Mouse (Mus musculus) spleen, adult 2 months (tissue): ENCODE data around the gene Slc25a10. TPM values are rescaled to one million over a fixed set of nuclear protein-coding genes. Genes with fewer than 3 reads are reported as not detected.

ENCODE experiments used
- DNase-seq, 2 experiments: peaks; one replicate each; pipeline versions ENCODE4 v3.0.0 to v3.0.0-alpha.2; 2012 to 2021; ENCODE audit warnings: low spot score in 2 of 2, low read depth in 1 of 2
- H3K27ac ChIP-seq: fragments of 200-500 bp; 2 replicates; pipeline ENCODE4 v1.5.1; 2012; ENCODE audit warnings: low read length, inconsistent platforms; ENCODE audit not compliant: insufficient read depth
- H3K27me3 ChIP-seq: fragments of 200-500 bp; 2 replicates; pipeline ENCODE4 v1.6.1; 2012; ENCODE audit warnings: mild to moderate bottlenecking, moderate library complexity, low read length, inconsistent platforms; ENCODE audit not compliant: control insufficient read depth, insufficient read depth
- H3K36me3 ChIP-seq: fragments of 200-500 bp; 2 replicates; pipeline ENCODE4 v1.6.1; 2012; ENCODE audit warnings: mild to moderate bottlenecking, low read length, inconsistent platforms; ENCODE audit not compliant: control insufficient read depth, insufficient read depth
- H3K4me1 ChIP-seq: fragments of 200-500 bp; 2 replicates; pipeline ENCODE4 v1.6.1; 2011; ENCODE audit warnings: inconsistent platforms; ENCODE audit not compliant: control insufficient read depth, insufficient read depth, insufficient read length
- H3K4me3 ChIP-seq: fragments of 200-500 bp; 2 replicates; pipeline ENCODE4 v1.5.1; 2011; ENCODE audit warnings: mild to moderate bottlenecking, inconsistent platforms; ENCODE audit not compliant: insufficient read depth, insufficient read length; ENCODE audit errors: extremely low read depth
- CTCF ChIP-seq: fragments of 200-500 bp; IDR thresholded peaks from 2 replicates; pipeline ENCODE4 v1.5.1; 2011; ENCODE audit warnings: mild to moderate bottlenecking, inconsistent platforms; ENCODE audit not compliant: insufficient read depth, insufficient read length, insufficient replicate concordance; ENCODE audit errors: extremely low read depth
- POLR2A ChIP-seq: fragments of 200-500 bp; IDR thresholded peaks from 2 replicates; pipeline ENCODE4 v1.6.1; 2011; ENCODE audit warnings: low read depth, low read length, inconsistent platforms
- WGBS: fragments of 180-500 bp; shearing (Covaris S2); methylation state at CpG from one replicate; pipeline ENCODE4 v1.1.7; 2018; 5-methylcytosine and 5-hydroxymethylcytosine counted together
- polyA plus RNA-seq: library from polyadenylated mRNA; depleted of rRNA; stranded (reverse); fragments of >200 nt; gene quantifications from 2 replicates; pipeline ENCODE4 v1.2.3, GENCODE M21; 2012

Gene Slc25a10
- polyA plus RNA-seq, 1 experiment, result 36.5 TPM

GRCm38 (mm10) chr11:120501018-120501417 is 9.4 kb downstream of the Slc25a10 start:
- DNase-seq, result no peak
- no peak overlapping the region for H3K4me3 ChIP-seq
- H3K36me3 ChIP-seq, result no peaks in the 10 kb centered on the region
- H3K27ac ChIP-seq, result no peak overlapping the region
- H3K4me1 ChIP-seq, result no peaks in the 10 kb centered on the region
- no peaks in the 10 kb centered on the region for H3K27me3 ChIP-seq
- TF ChIP-seq POLR2A (no peak), CTCF (no peak)
- 66% methylated on average over 6 of the region's 6 CpGs for WGBS

GRCm38 (mm10) chr11:120501701-120502100 is 10.1 kb downstream of the Slc25a10 start:
- TF ChIP-seq CTCF, result no peak
- TF ChIP-seq POLR2A, result no peak
- no peaks in the 10 kb centered on the region for H3K36me3 ChIP-seq
- no peak overlapping the region for H3K4me3 ChIP-seq
- no peaks in the 10 kb centered on the region for H3K4me1 ChIP-seq
- H3K27ac ChIP-seq, result no peak overlapping the region
- WGBS, result 68% methylated on average over 4 of the region's 4 CpGs
- no peak for DNase-seq
- no peaks in the 10 kb centered on the region for H3K27me3 ChIP-seq

GRCm38 (mm10) chr11:120505661-120506060 is 14.0 kb downstream of the Slc25a10 start:
- no peaks in the 10 kb centered on the region for H3K36me3 ChIP-seq
- no peak overlapping the region for H3K27ac ChIP-seq
- 94% methylated on average over 3 of the region's 3 CpGs for WGBS
- H3K4me1 ChIP-seq, result no peaks in the 10 kb centered on the region
- TF ChIP-seq POLR2A (no peak), CTCF (no peak)
- no peak overlapping the region for H3K4me3 ChIP-seq
- H3K27me3 ChIP-seq, result no peaks in the 10 kb centered on the region
- DNase-seq, result no peak

GRCm38 (mm10) chr11:120506899-120507298 is 15.3 kb downstream of the Slc25a10 start:
- TF ChIP-seq CTCF (peak; percentile 4; the same call in 1 of the 2 replicates), POLR2A (no peak)
- DNase-seq, result no peak
- H3K27me3 ChIP-seq, result no peaks in the 10 kb centered on the region
- WGBS, result 62% methylated on average over 4 of the region's 4 CpGs
- H3K4me1 ChIP-seq, result peaks cover 4% of the 10 kb centered on the region; the same call in 1 of the 2 replicates
- H3K36me3 ChIP-seq, result no peaks in the 10 kb centered on the region
- H3K4me3 ChIP-seq, result no peak overlapping the region
- no peak overlapping the region for H3K27ac ChIP-seq

- peaks cover 4% of the 10 kb centered on the region; the same call in 1 of the 2 replicates for H3K4me1 ChIP-seq
- no peak overlapping the region for H3K4me3 ChIP-seq
- WGBS, result 84% methylated on average over 13 of the region's 13 CpGs
- no peak for DNase-seq
- no peak for TF ChIP-seq POLR2A
- TF ChIP-seq CTCF, result no peak
- no peaks in the 10 kb centered on the region for H3K27me3 ChIP-seq
- H3K36me3 ChIP-seq, result no peaks in the 10 kb centered on the region
- H3K27ac ChIP-seq, result no peak overlapping the region
Observed at GRCm38 (mm10) chr11:120507611-120508289, 16.1 kb downstream of the Slc25a10 start.

- Histone ChIP-seq H3K4me3 (no peak overlapping the region), H3K27me3 (no peaks in the 10 kb centered on the region), H3K4me1 (peaks cover 4% of the 10 kb centered on the region; the same call in 1 of the 2 replicates), H3K27ac (no peak overlapping the region), H3K36me3 (no peaks in the 10 kb centered on the region)
- 86% methylated on average over 9 of the region's 9 CpGs for WGBS
- DNase-seq, result no peak
- TF ChIP-seq CTCF (no peak), POLR2A (no peak)
Observed at GRCm38 (mm10) chr11:120508290-120508870, 16.7 kb downstream of the Slc25a10 start.

GRCm38 (mm10) chr11:120509940-120510339 is 18.3 kb downstream of the Slc25a10 start:
- DNase-seq, result no peak
- no peak for TF ChIP-seq CTCF
- TF ChIP-seq POLR2A, result no peak
- Histone ChIP-seq H3K36me3 (no peaks in the 10 kb centered on the region), H3K27ac (no peak overlapping the region), H3K27me3 (no peaks in the 10 kb centered on the region), H3K4me1 (peaks cover 4% of the 10 kb centered on the region; the same call in 1 of the 2 replicates), H3K4me3 (no peak overlapping the region)
- WGBS, result 30% methylated on average over 4 of the region's 4 CpGs
